Mouse (Mus musculus): Measurements from ENCODE around the gene Pmepa1.

GRCm38 (mm10) chr2:173307561-173307960 is 31.2 kb upstream of the Pmepa1 start:
- TF ChIP-seq CTCF (IDR thresholded peaks at IDR 0.05; ENCODE audit: low read depth, low read length) (no peak), POLR2A (IDR thresholded peaks at IDR 0.05; ENCODE audit: extremely low read depth, insufficient read depth, low read length) (no peak)

All from liver, adult 2 months (tissue).